Mouse (Mus musculus): ENCODE measurements at regions not wholly inside any gene's neighbourhood (a gene's known extent, or its start where the extent isn't known, plus 50 kb on each side); places are given as distances from the start of the nearest gene placed in this dataset.

- no peak for TF ChIP-seq CTCF (IDR thresholded peaks at IDR 0.05; ENCODE audit: low read depth, low read length)
- no peak for TF ChIP-seq POLR2A (IDR thresholded peaks at IDR 0.05; ENCODE audit: borderline replicate concordance, low read depth, low read length)
These were observed 89.0 kb downstream of the Polr2m start for GRCm38 (mm10) chr9:71396784-71397183.

All from bone marrow macrophage, adult 2 months (primary cell).